Mouse (Mus musculus) embryonic facial prominence, embryonic 12.5 days (tissue): Measurements from ENCODE around the gene Hoxa13. TPM values are rescaled to one million over a fixed set of nuclear protein-coding genes. Genes with fewer than 3 reads are reported as not detected.

Source experiments
- ATAC-seq: fragments of 200-750 bp; cut with Nextera tagmentation; 2 replicates; pipeline ENCODE4 v1.8.0; 2017; ENCODE audit not compliant: insufficient number of reproducible peaks, insufficient read depth, low FRiP score, low TSS enrichment
- H3K27ac ChIP-seq: fragments of 300-500 bp; sonication (generic); 2 replicates; pipeline ENCODE4 v1.5.1; 2016; ENCODE audit warnings: mild to moderate bottlenecking
- H3K27me3 ChIP-seq: fragments of 300-500 bp; sonication (generic); 2 replicates; pipeline ENCODE4 v1.6.1; 2016; ENCODE audit warnings: mild to moderate bottlenecking, moderate library complexity
- H3K36me3 ChIP-seq: fragments of 300-500 bp; sonication (generic); 2 replicates; pipeline ENCODE4 v1.6.1; 2016; ENCODE audit warnings: mild to moderate bottlenecking
- H3K4me1 ChIP-seq: fragments of 300-500 bp; sonication (generic); 2 replicates; pipeline ENCODE4 v1.6.1; 2016
- H3K4me2 ChIP-seq: fragments of 300-500 bp; sonication (generic); replicated peaks from 2 replicates; pipeline ENCODE4 v1.6.1; 2016; ENCODE audit warnings: mild to moderate bottlenecking, moderate library complexity
- H3K4me3 ChIP-seq: fragments of 300-500 bp; sonication (generic); 2 replicates; pipeline ENCODE4 v1.5.1; 2016; ENCODE audit warnings: mild to moderate bottlenecking
- H3K9ac ChIP-seq: fragments of 300-500 bp; sonication (generic); 2 replicates; pipeline ENCODE4 v1.6.1; 2016; ENCODE audit warnings: mild to moderate bottlenecking, moderate library complexity
- H3K9me3 ChIP-seq: fragments of 300-500 bp; sonication (generic); 2 replicates; pipeline ENCODE4 v1.6.1; 2016; ENCODE audit warnings: mild to moderate bottlenecking, moderate library complexity
- WGBS: fragments of 180-500 bp; shearing (Covaris S2); methylation state at CpG from one replicate; pipeline ENCODE4 v1.1.7; 2016; 5-methylcytosine and 5-hydroxymethylcytosine counted together
- polyA plus RNA-seq: library from polyadenylated mRNA; unstranded; fragments of >200 nt; fragmentation: Nextera tagmentation; extraction: Ambion mirVana; gene quantifications from 2 replicates; pipeline ENCODE4 v1.2.1, GENCODE M21; 2016

Hoxa13 gene
- polyA plus RNA-seq, 1 experiment from 2014 or later = not detected

- Histone ChIP-seq H3K27ac (no peak overlapping the region), H3K36me3 (no peaks in the 10 kb centered on the region), H3K27me3 (peaks cover 94% of the 10 kb centered on the region), H3K4me1 (no peaks in the 10 kb centered on the region), H3K9ac (no peak overlapping the region), H3K4me2 (0 out of 2 replicates have a peak overlapping the region, but pooled peaks have one; percentile 8), H3K9me3 (no peaks in the 10 kb centered on the region), H3K4me3 (no peak overlapping the region)
- no peak for ATAC-seq
- 1% methylated on average over 30 of the region's 30 CpGs for whole genome bisulfite sequencing
Observed at GRCm38 (mm10) chr6:52239625-52240388, 20.9 kb downstream of the Hoxa13 start.

- Histone ChIP-seq H3K9ac (no peak overlapping the region), H3K4me1 (no peaks in the 10 kb centered on the region), H3K9me3 (no peaks in the 10 kb centered on the region), H3K36me3 (no peaks in the 10 kb centered on the region), H3K27ac (no peak overlapping the region), H3K4me2 (no peak overlapping the region), H3K27me3 (peaks cover 95% of the 10 kb centered on the region), H3K4me3 (no peak overlapping the region)
- no peak for ATAC-seq
- WGBS = 2% methylated on average over 7 of the region's 7 CpGs
Observed at GRCm38 (mm10) chr6:52238976-52239375, 21.7 kb downstream of the Hoxa13 start.

- H3K4me2 ChIP-seq = no peak overlapping the region
- H3K9ac ChIP-seq = no peak overlapping the region
- no peak for ATAC-seq
- H3K27ac ChIP-seq = no peak overlapping the region
- H3K36me3 ChIP-seq = no peaks in the 10 kb centered on the region
- no peaks in the 10 kb centered on the region for H3K9me3 ChIP-seq
- peaks cover 95% of the 10 kb centered on the region for H3K27me3 ChIP-seq
- no peaks in the 10 kb centered on the region for H3K4me1 ChIP-seq
- WGBS = 1% methylated on average over 7 of the region's 7 CpGs
- no peak overlapping the region for H3K4me3 ChIP-seq
Observed at GRCm38 (mm10) chr6:52238155-52238545, 22.5 kb downstream of the Hoxa13 start.

- Histone ChIP-seq H3K27me3 (peaks cover 95% of the 10 kb centered on the region), H3K4me2 (no peak overlapping the region), H3K4me1 (no peaks in the 10 kb centered on the region), H3K36me3 (no peaks in the 10 kb centered on the region), H3K27ac (no peak overlapping the region), H3K4me3 (no peak overlapping the region), H3K9me3 (no peaks in the 10 kb centered on the region), H3K9ac (no peak overlapping the region)
- no peak for ATAC-seq
- WGBS = 8% methylated on average over 10 of the region's 10 CpGs
Observed at GRCm38 (mm10) chr6:52237346-52238154, 23.1 kb downstream of the Hoxa13 start.

GRCm38 (mm10) chr6:52236806-52237205 lies 23.9 kb downstream of the Hoxa13 start:
- Histone ChIP-seq H3K9ac (no peak overlapping the region), H3K4me1 (no peaks in the 10 kb centered on the region), H3K9me3 (no peaks in the 10 kb centered on the region), H3K27me3 (peaks cover 95% of the 10 kb centered on the region), H3K27ac (no peak overlapping the region), H3K36me3 (no peaks in the 10 kb centered on the region), H3K4me3 (no peak overlapping the region), H3K4me2 (no peak overlapping the region)
- no peak for ATAC-seq
- WGBS = 7% methylated on average over 3 of the region's 3 CpGs

GRCm38 (mm10) chr6:52235866-52236265 lies 24.8 kb downstream of the Hoxa13 start:
- Histone ChIP-seq H3K4me1 (no peaks in the 10 kb centered on the region), H3K36me3 (no peaks in the 10 kb centered on the region), H3K27me3 (peaks cover 91% of the 10 kb centered on the region), H3K9ac (no peak overlapping the region), H3K9me3 (no peaks in the 10 kb centered on the region), H3K27ac (no peak overlapping the region), H3K4me2 (no peak overlapping the region), H3K4me3 (no peak overlapping the region)
- WGBS = 11% methylated on average over 6 of the region's 6 CpGs
- no peak for ATAC-seq

- Histone ChIP-seq H3K4me2 (no peak overlapping the region), H3K36me3 (no peaks in the 10 kb centered on the region), H3K9ac (no peak overlapping the region), H3K27me3 (peaks cover 91% of the 10 kb centered on the region), H3K9me3 (no peaks in the 10 kb centered on the region), H3K27ac (no peak overlapping the region), H3K4me3 (no peak overlapping the region), H3K4me1 (no peaks in the 10 kb centered on the region)
- no peak for ATAC-seq
- 27% methylated on average over 9 of the region's 9 CpGs for WGBS
Observed at GRCm38 (mm10) chr6:52235267-52235666, 25.4 kb downstream of the Hoxa13 start.

- Histone ChIP-seq H3K27ac (no peak overlapping the region), H3K9me3 (no peaks in the 10 kb centered on the region), H3K4me1 (no peaks in the 10 kb centered on the region), H3K27me3 (peaks cover 91% of the 10 kb centered on the region), H3K36me3 (no peaks in the 10 kb centered on the region), H3K4me2 (no peak overlapping the region), H3K9ac (no peak overlapping the region), H3K4me3 (no peak overlapping the region; the same call in 1 of the 2 replicates)
- WGBS = 2% methylated on average over 59 of the region's 68 CpGs
- ATAC-seq = no peak
Observed at GRCm38 (mm10) chr6:52234428-52235140, 26.1 kb downstream of the Hoxa13 start.

- no peak for ATAC-seq
- WGBS = under 1% methylated on average over 70 of the region's 70 CpGs
- H3K9me3 ChIP-seq = no peaks in the 10 kb centered on the region
- H3K4me2 ChIP-seq = no peak overlapping the region
- no peaks in the 10 kb centered on the region for H3K4me1 ChIP-seq
- H3K4me3 ChIP-seq = no peak overlapping the region; the same call in 1 of the 2 replicates
- peaks cover 94% of the 10 kb centered on the region for H3K27me3 ChIP-seq
- H3K9ac ChIP-seq = no peak overlapping the region
- no peak overlapping the region for H3K27ac ChIP-seq
- no peaks in the 10 kb centered on the region for H3K36me3 ChIP-seq
Observed at GRCm38 (mm10) chr6:52233546-52234427, 26.9 kb downstream of the Hoxa13 start.

GRCm38 (mm10) chr6:52232984-52233545 lies 27.6 kb downstream of the Hoxa13 start:
- 1% methylated on average over 23 of the region's 23 CpGs for WGBS
- no peaks in the 10 kb centered on the region for H3K9me3 ChIP-seq
- H3K4me1 ChIP-seq = no peaks in the 10 kb centered on the region
- no peaks in the 10 kb centered on the region for H3K36me3 ChIP-seq
- no peak overlapping the region for H3K27ac ChIP-seq
- H3K4me3 ChIP-seq = no peak overlapping the region
- ATAC-seq = no peak
- H3K9ac ChIP-seq = no peak overlapping the region
- H3K27me3 ChIP-seq = peaks cover 94% of the 10 kb centered on the region
- H3K4me2 ChIP-seq = no peak overlapping the region

- no peak overlapping the region for H3K9ac ChIP-seq
- H3K27ac ChIP-seq = no peak overlapping the region
Observed at GRCm38 (mm10) chr6:52232568-52232965, 28.1 kb downstream of the Hoxa13 start.

More at GRCm38 (mm10) chr6:52232568-52232965, 28.1 kb downstream of the Hoxa13 start:
- under 1% methylated on average over 18 of the region's 18 CpGs for WGBS
- peaks cover 93% of the 10 kb centered on the region for H3K27me3 ChIP-seq
- H3K9me3 ChIP-seq = no peaks in the 10 kb centered on the region
- H3K4me2 ChIP-seq = no peak overlapping the region
- H3K4me1 ChIP-seq = no peaks in the 10 kb centered on the region
- H3K4me3 ChIP-seq = no peak overlapping the region
- H3K36me3 ChIP-seq = no peaks in the 10 kb centered on the region
- no peak for ATAC-seq
